Mouse (Mus musculus) liver, postnatal 0 days (tissue): Measurements from ENCODE around the gene Fgr. TPM values are rescaled to one million over a fixed set of nuclear protein-coding genes. Genes with fewer than 3 reads are reported as not detected.

Experiments
- ATAC-seq: fragments of 200-750 bp; cut with Nextera tagmentation; 2 replicates; pipeline ENCODE4 v1.8.0; 2017; ENCODE audit warnings: mild to moderate bottlenecking, moderate library complexity
- DNase-seq: peaks from one replicate; pipeline ENCODE4 v3.0.0-alpha.2; 2016
- H3K27ac ChIP-seq: fragments of 300-500 bp; sonication (generic); 2 replicates; pipeline ENCODE4 v1.5.1; 2014; ENCODE audit warnings: antibody characterized with exemption, moderate library complexity, mild to moderate bottlenecking, low read depth
- H3K27me3 ChIP-seq: fragments of 300-500 bp; sonication (generic); 2 replicates; pipeline ENCODE4 v1.6.1; 2014; ENCODE audit warnings: low read length, control low read depth, mixed read lengths; ENCODE audit not compliant: insufficient read depth
- H3K36me3 ChIP-seq: fragments of 300-500 bp; sonication (generic); replicated peaks from 2 replicates; pipeline ENCODE4 v1.6.1; 2014; ENCODE audit warnings: mild to moderate bottlenecking, control low read depth, low read length, moderate library complexity, mixed read lengths; ENCODE audit not compliant: insufficient read depth
- H3K4me1 ChIP-seq: fragments of 300-500 bp; sonication (generic); 2 replicates; pipeline ENCODE4 v1.6.1; 2014; ENCODE audit warnings: antibody characterized with exemption, mild to moderate bottlenecking, control low read depth; ENCODE audit not compliant: insufficient read depth
- H3K4me2 ChIP-seq: fragments of 300-500 bp; sonication (generic); 2 replicates; pipeline ENCODE4 v1.6.1; 2014; ENCODE audit warnings: low read depth, mild to moderate bottlenecking, low read length, moderate library complexity, mixed read lengths
- H3K4me3 ChIP-seq: fragments of 300-500 bp; sonication (generic); 2 replicates; pipeline ENCODE4 v1.5.1; 2014; ENCODE audit warnings: low read depth, low read length
- H3K9ac ChIP-seq: fragments of 300-500 bp; sonication (generic); replicated peaks from 2 replicates; pipeline ENCODE4 v1.6.1; 2014; ENCODE audit warnings: mild to moderate bottlenecking, moderate library complexity
- H3K9me3 ChIP-seq: fragments of 300-500 bp; sonication (generic); 2 replicates; pipeline ENCODE4 v1.6.1; 2016; ENCODE audit warnings: mild to moderate bottlenecking, control low read depth, low read length, mixed read lengths
- CTCF ChIP-seq: sonication (generic); IDR thresholded peaks from 2 replicates; pipeline ENCODE4 v1.5.1; 2016; ENCODE audit warnings: antibody characterized with exemption, low read depth
- EP300 ChIP-seq: IDR thresholded peaks from 2 replicates; pipeline ENCODE4 v1.6.1; 2016; ENCODE audit warnings: antibody characterized with exemption, low read depth, mild to moderate bottlenecking
- WGBS: fragments of 180-500 bp; shearing (Covaris S2); extraction: QIAGEN DNeasy Blood & Tissue Kit; methylation state at CpG from one replicate; pipeline ENCODE4 v1.1.7; 2014; ENCODE audit not compliant: insufficient replicate concordance; 5-methylcytosine and 5-hydroxymethylcytosine counted together
- polyA plus RNA-seq: library from polyadenylated mRNA; unstranded; fragments of >200 nt; fragmentation: Nextera tagmentation; extraction: Ambion mirVana; gene quantifications from 2 replicates; pipeline ENCODE4 v1.2.1, GENCODE M21; 2015

Fgr gene
- polyA plus RNA-seq, 1 experiment from 2014 or later, result 4.0 TPM

GRCm38 (mm10) chr4:132979186-132979585 is 5.3 kb downstream of the Fgr start:
- H3K4me2 ChIP-seq, result no peak overlapping the region
- no peaks in the 10 kb centered on the region; the same call in 1 of the 2 replicates for H3K36me3 ChIP-seq
- H3K4me1 ChIP-seq, result peaks cover 34% of the 10 kb centered on the region
- TF ChIP-seq CTCF (no peak), EP300 (no peak)
- no peaks in the 10 kb centered on the region for H3K9me3 ChIP-seq
- no peak for DNase-seq
- no peak overlapping the region for H3K9ac ChIP-seq
- peaks cover 7% of the 10 kb centered on the region; the same call in 1 of the 2 replicates for H3K27me3 ChIP-seq
- no peak overlapping the region for H3K27ac ChIP-seq
- H3K4me3 ChIP-seq, result no peak overlapping the region
- peak; percentile 43 for ATAC-seq
- WGBS, result 72% methylated on average over 2 of the region's 2 CpGs

DNA sequence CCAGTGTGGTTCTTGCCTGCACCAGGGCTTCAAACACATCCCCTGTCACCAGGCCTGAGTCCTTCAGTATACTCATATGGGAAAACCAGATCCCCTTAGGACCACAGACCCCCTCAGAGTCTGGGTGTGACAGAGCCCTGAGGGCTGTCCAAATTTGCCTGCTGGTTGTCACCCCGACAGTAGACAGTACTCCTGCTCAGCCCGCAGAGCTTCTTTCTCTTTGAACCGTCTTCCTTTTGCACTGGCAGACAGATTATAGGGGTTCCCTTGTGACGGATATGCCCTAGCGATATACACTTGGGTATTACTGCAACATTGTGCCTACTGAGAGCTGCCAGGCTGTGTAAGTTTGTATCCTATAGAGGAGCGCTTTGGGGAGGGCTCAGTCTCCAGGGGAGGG is 7.7 kb downstream of the Fgr start:
- Histone ChIP-seq H3K36me3 (no peaks in the 10 kb centered on the region; the same call in 1 of the 2 replicates), H3K9ac (no peak overlapping the region), H3K4me1 (peaks cover 20% of the 10 kb centered on the region), H3K4me2 (no peak overlapping the region), H3K4me3 (no peak overlapping the region), H3K27me3 (no peaks in the 10 kb centered on the region), H3K27ac (no peak overlapping the region), H3K9me3 (no peaks in the 10 kb centered on the region)
- 71% methylated on average over 6 of the region's 6 CpGs for WGBS
- ATAC-seq (no peak), DNase-seq (no peak)
- no peak for TF ChIP-seq CTCF
- no peak for TF ChIP-seq EP300

DNA sequence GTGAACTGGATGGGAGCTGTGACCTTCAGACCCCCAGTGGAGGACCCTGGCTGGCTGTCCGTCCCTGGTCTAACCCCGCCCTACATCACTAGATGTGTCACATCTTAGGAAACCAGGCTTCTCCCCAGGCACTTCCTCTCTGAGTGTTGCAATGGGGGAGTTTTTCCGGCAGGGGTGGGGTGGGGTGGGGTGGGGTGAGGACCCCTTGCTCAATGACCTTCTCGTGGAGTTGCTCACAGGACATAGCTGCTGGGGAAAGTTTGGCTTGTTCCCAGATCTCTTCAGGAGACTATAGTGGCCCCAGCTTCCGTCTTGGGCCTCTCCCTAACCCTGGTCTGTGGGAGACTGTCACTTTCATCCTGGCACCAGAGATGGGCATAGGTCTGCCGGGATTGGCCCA is 9.1 kb downstream of the Fgr start:
- 35% methylated on average over 6 of the region's 6 CpGs for WGBS
- peak overlapping the region; percentile 35; the same call in 1 of the 2 replicates for H3K4me2 ChIP-seq
- TF ChIP-seq EP300 (0 out of 2 replicates have a peak, but pooled peaks have one; percentile 23), CTCF (no peak)
- H3K4me1 ChIP-seq, result peaks cover 11% of the 10 kb centered on the region
- H3K27ac ChIP-seq, result peak overlapping the region; percentile 66
- no peaks in the 10 kb centered on the region for H3K9me3 ChIP-seq
- no peak overlapping the region for H3K4me3 ChIP-seq
- H3K9ac ChIP-seq, result no peak overlapping the region
- H3K27me3 ChIP-seq, result no peaks in the 10 kb centered on the region
- H3K36me3 ChIP-seq, result no peaks in the 10 kb centered on the region; the same call in 1 of the 2 replicates
- DNase-seq, result peak; percentile 48
- ATAC-seq, result peak; percentile 49

DNA sequence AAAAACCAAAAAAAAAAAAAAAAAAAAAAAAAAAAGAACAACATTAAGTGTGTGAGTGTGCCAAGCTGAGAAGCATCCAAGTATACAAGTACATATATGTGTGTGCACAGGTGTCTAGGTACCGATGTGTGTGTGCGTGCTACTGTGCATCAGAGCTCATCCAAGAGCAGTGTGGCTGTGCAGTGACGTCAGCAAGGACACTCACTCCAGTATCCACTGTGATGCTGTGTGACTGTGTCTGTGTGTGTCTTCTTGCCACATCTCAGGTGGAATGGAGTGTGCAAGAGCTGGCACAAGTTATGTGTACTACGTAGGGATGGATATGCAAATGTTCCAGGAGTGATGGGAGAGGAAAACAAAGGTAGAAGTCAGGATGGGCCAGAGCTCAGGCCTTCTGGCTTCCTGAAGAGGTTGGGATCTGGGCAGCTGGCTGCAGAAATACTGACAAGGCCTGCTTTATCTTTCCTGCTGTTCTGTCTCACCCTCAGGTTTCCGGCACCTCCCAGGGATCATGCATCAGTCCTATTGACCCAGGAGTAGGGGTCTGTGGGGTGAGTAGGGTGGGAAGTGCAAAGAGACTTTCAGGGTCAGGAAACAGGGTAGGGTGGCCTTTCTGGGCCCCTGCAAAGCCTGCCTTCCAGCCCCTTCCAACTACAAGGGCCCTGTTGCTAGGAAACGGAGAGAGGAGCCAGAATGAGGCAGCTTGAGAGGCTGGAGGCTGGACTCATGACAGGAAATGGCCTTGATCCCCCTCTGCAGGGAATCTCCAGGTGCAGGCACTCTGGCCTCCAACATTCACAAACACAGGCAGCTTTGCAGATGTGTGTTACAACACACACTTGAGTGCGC is 10.0 kb downstream of the Fgr start:
- no peak for TF ChIP-seq CTCF
- no peak for TF ChIP-seq EP300
- Histone ChIP-seq H3K27ac (peak overlapping the region; percentile 66; the same call in 1 of the 2 replicates), H3K4me1 (peaks cover 11% of the 10 kb centered on the region), H3K27me3 (no peaks in the 10 kb centered on the region), H3K9me3 (no peaks in the 10 kb centered on the region), H3K9ac (no peak overlapping the region), H3K4me3 (no peak overlapping the region), H3K4me2 (no peak overlapping the region), H3K36me3 (no peaks in the 10 kb centered on the region; the same call in 1 of the 2 replicates)
- ATAC-seq, result no peak
- 76% methylated on average over 7 of the region's 7 CpGs for WGBS
- DNase-seq, result no peak

DNA sequence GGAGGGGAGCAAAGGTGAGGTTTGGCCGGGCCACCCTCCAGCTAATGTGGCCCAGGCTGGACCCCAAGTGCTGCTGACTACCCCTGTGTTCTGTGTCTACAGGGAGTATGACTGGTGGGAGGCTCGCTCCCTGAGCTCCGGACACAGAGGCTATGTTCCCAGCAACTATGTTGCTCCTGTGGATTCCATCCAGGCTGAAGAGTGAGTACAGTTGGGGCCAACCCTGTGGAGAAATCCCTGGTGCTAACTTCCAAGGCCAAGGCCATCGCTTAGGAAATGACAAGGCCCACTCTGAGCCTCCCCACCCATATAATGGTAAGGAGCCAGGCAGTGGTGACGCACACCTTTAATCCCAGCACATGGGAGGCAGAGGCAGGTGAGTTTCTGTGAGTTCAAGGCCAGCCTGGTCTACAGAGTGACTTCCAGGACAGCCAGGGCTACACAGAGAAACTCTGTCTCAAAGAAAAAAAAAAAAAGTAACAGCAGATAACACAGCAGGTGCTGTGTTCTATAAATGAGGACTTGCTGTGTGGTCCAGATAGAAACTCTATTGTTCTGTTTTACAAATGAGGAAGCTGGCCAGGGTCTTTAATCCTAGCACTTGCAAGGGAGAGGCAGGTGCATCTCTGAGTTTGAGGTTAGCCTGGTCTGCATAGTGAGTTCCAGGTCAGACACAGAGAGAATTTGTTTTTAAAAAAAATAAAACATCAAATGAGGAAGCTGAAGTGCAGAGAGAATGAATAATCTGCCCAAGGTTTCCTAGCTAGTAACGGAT is 14.9 kb downstream of the Fgr start:
- Histone ChIP-seq H3K4me3 (no peak overlapping the region), H3K27me3 (no peaks in the 10 kb centered on the region), H3K4me2 (no peak overlapping the region), H3K4me1 (peaks cover 4% of the 10 kb centered on the region; the same call in 1 of the 2 replicates), H3K36me3 (no peaks in the 10 kb centered on the region), H3K9me3 (no peaks in the 10 kb centered on the region), H3K27ac (no peak overlapping the region), H3K9ac (no peak overlapping the region)
- 73% methylated on average over 6 of the region's 6 CpGs for whole genome bisulfite sequencing
- no peak for ATAC-seq
- no peak for DNase-seq
- TF ChIP-seq EP300 (no peak), CTCF (no peak)

DNA sequence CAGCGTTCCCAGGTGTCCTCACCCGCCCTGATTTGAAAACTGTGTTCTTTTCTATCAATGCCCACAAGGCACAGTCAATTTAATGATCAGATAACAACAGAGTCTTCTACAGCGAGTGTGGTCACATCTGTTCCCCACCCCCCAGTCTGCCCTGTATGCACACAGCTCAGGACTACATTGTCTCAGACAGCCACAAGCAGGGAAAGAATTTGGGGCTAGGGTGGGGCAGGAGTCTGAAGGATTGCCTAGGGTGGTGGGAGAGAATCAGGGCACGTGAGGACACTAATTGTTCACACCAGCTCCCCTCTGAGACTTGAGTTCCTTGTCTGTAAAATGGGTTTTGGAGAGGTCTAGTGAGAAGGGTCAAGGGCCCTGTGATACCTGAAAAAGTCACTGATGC is 19.7 kb downstream of the Fgr start:
- no peak overlapping the region for H3K4me2 ChIP-seq
- no peaks in the 10 kb centered on the region for H3K27me3 ChIP-seq
- DNase-seq (no peak), ATAC-seq (no peak)
- no peaks in the 10 kb centered on the region for H3K9me3 ChIP-seq
- H3K36me3 ChIP-seq, result no peaks in the 10 kb centered on the region
- no peaks in the 10 kb centered on the region for H3K4me1 ChIP-seq
- no peak overlapping the region for H3K27ac ChIP-seq
- no peak for TF ChIP-seq CTCF
- no peak for TF ChIP-seq EP300
- no peak overlapping the region for H3K9ac ChIP-seq
- 59% methylated on average over 4 of the region's 4 CpGs for WGBS
- no peak overlapping the region for H3K4me3 ChIP-seq
